Mouse (Mus musculus) WW6 (cell line): Measurements from ENCODE around the gene Glyctk.
"Not testable (repeated sequence)": the region's sequence is repeated elsewhere in the genome, so short reads cannot be mapped to it uniquely, and the experiment has no call there.

Source experiments
- DNase-seq: peaks from one replicate; pipeline ENCODE4 v3.0.0-alpha.2; 2013; ENCODE audit warnings: low read depth, low spot score

The Glyctk gene

DNA sequence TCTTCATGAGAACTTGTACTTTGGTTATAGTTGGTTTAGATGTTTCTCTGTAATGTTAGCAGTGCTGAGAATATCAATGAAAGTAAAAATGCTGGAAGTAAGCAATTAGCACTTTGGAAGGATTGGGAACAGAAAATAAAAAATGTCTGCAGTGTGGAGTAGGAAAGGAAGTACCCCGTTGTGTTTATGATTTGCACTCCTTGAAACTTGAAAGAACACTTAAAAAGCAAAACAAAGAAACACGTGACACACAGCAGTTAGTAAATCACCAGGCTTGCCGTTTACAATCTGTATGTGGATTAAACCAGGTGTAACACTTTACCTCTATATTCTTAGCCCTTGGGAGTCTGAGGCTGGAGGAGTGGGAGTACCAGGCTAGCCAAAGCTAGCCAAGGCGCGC, 18.8 kb upstream of the Glyctk start:
- no peak for DNase-seq

DNA sequence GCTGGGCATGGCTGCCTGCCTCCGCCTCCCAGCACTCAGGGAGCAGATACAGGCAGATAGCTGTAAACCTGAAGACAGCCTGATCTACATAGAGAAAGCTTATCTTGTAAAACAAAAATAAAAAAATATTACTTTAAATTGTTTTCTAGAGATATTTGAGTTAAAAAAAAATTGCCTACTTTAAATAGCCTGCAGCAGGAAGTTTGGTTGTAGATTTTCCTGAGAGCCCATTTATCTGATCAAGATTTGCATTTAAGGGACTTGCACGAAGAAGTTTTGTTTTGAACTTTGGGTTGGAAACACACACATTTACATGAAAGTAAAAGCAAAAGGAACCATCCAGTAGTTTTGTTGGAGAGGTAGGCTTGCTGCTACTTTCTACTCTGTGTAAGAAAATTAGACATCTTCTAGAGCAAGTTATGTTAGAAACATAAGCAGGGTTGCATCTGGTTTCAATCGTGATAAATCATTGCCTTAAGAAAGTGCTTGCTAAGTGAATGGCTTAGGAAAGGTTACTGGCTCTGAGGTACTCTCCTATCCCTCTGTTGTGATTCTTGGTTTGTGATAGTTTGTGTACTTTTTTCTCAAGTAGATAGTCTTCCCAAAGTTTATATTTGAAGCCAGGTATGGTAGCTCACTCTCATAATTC, 17.7 kb upstream of the Glyctk start:
- DNase-seq, result no peak

DNA sequence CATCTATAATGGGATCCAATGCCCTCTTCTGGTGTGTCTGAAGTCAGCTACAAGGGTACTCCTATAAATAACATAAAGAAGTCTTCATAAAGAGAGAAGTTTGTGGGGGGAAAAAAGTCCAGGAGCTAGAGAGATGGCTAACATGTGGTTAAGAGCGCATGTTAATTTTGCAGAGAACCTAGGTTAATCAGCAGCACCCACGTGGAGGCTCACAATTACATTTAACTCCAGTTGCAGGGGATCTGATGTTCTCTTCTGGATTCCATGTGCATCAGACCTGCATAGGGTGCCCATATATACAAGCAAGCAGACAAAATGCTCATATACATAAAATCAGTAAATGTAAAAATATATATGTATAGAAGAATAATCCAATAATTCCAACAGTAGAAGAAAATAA, 15.4 kb upstream of the Glyctk start:
- DNase-seq, result no peak

DNA sequence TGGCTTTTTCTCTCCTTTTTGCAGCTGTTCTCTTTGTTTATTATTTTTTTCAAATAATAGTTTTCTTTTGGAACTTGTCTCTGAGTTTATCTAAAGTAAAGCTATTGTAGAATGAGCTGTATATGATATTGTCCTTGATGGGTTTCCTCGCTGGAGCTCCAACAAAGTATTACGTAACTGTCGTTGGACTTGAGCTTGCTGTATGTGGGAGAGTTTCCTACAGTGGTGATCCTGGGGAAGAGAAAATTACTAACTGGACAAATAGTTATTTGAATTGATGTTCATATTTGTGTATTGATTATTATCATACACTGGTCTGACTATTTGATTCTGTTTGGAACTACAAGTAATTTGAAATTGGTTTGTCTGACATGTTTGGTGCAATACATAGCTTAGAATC, 14.6 kb upstream of the Glyctk start:
- DNase-seq, result no peak

DNA sequence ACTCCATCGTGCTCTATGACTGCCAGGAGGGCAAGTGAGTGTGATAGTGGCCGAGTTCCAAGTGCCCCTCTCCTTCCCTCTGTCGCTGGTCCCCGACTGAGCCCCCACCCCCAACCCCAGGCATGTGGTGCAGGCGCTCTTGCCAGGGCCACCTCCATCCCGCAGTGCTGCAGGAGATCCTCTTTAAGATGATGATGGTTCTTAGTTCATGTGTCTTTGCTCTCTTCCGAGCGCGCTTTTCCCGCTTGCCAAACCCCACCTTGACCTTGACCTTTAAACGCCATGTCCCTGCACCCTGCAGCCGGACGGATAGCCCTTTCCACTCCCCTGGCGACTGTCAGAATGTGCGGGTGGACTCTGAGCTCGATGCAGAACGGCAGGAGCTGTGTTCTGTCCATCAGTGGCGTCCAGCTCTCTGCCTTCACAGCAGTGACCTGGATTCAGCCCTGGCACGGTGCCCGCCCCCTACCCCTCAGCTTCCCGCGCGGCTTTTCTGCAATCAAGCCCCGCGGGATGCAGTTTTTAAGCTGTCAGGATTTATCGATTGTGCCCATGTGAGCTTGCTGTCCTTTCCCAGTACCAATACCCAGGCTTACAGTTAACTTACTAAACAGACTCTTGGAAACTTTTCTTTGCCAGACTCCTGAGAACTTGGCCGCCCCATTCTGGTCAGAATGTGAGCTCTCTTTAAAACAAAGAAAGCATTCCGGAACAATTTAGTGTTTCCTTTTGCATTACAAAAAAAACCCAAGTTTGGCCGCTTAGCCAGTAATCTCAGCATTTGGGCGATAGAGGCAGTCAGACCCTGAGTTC, 13.6 kb upstream of the Glyctk start:
- DNase-seq, result no peak

DNA sequence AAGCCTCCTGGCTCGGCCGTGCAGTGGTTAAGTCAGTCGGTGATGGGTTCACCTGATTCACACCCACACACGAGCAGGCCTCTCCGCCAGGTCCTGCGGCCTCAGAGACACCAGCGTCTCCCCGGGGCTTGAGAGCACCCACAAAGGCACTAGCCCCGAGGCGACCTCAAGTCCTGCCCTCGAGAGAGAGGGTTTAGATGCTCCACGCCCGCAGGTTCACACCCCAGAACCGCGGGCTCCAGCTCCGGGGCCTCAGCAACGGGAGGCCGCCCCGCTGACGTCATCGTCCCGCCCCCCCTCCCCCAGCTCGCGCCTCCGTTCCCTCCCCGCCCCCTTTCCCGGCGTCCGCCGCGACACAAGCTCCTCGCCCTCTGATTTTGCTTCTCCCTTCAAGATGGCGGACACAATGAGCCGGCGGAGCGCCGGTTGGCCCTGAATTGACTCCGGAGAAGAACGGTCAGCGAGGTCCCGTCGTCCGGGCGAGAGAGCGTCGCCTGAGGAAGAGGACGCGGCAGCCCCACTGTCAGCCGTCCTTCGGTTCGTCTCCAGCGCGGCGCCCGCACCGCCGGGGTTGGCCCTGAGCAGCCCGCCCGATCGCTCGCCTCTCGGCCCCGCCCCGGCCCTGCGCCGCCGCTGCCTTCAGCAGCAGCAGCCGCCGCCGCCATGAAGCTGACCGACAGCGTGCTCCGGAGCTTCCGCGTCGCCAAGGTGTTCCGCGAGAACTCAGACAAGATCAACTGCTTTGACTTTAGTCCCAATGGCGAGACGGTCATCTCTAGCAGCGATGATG, 12.8 kb upstream of the Glyctk start, which contains the start of gene Wdr82:
Gene Wdr82 (plus strand): TSS at position 373 of the 790 bp plus-strand sequence.
- peak; percentile 69 for DNase-seq

DNA sequence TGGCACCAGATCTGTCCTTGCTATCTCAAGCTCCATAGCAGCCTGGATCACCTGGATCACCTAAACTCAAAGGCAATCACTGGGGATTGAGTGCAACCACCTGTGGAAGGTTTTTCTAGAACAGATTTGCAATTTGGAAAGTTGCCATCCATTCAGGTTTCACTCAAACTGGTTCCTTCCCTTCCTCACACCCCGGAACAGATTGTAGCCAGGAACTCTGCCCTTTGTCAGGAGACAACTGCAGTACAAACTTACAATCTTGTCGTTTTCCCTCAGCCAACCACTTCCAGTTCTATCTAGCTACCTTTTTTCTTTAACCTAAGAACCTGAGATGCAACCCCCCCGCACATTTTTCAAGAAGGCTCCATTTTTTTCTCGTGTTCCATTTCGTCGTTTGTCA, 12.0 kb upstream of the Glyctk start:
- no peak for DNase-seq

DNA sequence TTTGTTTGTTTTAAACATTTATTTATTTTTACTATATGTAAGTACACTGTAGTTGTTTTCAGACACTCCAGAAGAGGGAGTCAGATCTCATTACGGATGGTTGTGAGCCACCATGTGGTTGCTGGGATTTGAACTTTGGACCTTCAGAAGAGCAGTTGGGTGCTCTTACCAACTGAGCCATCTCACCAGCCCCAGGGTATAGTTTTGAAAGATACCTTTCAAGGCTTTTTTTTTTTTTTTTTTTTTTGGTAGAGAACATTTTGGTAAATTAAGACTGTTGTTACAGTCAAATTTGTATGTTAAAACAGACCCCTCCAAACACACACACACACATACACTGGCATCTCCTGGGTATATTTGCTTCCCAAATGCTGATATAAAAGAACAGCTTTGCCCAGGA, 11.1 kb upstream of the Glyctk start:
- DNase-seq, result not testable (repeated sequence)

DNA sequence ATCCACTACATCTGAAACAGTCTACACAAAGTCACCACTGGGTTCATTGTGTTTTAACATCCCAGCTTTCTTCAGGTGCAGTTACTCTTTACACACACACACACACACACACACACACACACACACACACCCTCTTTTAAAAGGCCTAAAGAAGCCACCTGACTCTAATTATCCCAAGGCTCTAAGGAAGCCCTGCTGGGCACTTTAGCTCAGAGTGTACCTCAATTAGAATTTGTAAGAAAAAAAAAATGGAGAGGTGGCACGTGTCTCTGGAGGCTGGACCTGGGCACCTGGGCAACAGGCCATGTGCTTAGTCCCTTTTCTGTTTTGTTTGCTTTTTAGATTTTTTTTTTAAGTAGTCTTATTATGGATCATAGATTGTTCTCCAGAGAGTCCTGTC, 9.8 kb upstream of the Glyctk start:
- no peak for DNase-seq

DNA sequence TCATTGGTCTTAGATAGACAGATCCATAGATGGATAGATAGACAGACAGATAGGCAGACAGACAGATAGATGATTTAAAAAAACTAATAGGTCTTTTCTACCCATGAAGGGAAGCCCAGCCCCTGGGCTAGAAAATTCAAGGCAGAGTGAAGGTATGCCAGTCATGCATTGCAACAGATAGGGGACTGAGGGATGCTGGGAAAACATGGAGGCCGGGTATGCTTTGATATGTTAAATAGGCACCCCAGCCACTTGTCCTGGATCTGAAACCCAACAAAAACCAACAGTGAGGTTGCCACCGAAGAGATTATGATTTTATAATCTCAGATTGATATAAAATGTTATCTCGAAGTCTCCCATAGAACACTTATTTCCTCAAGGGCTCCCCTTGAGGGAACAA, 9.3 kb upstream of the Glyctk start:
- no peak for DNase-seq

DNA sequence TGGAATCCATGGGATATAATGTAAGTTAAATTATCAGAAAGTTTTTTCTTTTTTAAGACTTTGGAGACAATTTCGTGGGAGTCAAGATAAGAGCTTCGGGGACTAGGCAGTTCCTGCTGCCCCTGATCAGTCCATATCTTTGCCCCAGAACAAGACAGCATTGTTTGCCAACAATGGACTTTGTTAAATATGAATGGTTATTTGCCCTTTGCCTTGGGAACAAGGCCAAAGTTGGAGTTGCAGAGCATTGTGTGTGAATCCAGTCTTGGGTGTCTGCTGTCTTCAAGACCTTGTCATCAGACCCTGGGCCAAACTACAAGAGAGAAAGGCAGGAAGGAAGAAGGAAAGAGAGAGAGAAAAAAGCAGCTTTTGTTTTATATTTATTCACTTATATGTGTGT, 8.8 kb upstream of the Glyctk start:
- DNase-seq, result no peak

DNA sequence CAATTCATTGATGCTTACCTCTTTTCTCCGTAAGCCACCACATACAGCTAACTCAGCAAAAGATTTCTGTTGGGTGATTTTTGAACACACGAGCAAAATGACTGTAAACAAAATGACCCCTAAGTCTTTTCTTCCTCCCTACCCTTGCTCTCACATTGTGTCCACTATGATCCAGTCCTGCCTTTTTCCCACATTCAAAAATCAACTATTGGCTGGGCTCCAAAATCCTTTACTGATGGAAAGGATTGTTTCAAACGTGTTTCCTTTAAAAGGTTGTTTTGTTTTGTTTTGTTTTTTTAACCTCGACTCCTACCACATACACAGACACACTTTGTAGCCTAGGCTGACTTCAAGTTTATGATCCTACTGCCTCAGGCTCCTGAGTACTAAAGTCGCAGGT, 2.5 kb upstream of the Glyctk start:
- DNase-seq, result no peak

DNA sequence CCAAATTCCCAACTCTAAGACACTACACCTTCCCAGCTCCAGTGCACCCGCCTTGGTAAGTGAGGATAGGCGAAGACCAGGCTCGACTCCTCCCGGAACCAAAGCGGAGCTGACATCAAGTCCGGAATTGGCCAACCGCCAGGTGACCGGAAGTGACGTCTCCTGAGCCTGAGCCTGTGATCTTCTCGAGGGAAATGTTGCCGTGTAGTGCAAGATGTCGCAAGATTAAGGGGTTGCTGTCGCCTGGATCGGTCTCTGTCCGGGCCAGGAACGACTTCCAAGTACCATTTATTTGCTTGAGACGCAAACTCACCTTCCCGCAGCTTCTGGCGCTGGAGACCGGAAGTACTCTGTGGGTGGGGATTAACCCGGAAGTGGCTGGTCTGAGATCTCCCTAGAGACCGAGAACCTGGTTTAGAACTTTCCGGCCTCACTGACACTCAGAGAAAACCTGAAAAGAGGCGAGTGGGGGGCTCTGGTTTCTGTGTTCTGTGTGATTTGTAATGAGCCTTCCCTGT, 1.9 kb upstream of the Glyctk start:
- DNase-seq, result peak; percentile 74

DNA sequence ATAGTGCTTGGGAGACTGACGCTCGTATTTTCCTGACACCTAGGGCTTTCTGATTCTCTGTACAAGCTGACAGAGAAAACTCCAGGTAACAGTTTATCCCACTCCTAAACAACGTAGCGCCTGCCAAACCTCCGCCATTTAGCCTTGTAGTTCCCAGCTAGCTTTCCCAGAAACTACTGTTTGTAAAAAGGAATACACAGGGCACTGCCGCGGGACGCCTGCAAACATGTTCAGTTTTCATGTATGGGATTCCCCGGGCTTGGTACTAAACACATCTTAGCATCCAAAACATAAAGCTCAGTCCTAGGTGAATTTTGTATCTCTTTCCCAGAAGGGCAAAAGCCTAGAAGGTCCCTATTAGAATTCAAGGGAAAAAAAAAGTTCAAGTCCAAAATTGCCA, 1.3 kb upstream of the Glyctk start:
- DNase-seq, result no peak

DNA sequence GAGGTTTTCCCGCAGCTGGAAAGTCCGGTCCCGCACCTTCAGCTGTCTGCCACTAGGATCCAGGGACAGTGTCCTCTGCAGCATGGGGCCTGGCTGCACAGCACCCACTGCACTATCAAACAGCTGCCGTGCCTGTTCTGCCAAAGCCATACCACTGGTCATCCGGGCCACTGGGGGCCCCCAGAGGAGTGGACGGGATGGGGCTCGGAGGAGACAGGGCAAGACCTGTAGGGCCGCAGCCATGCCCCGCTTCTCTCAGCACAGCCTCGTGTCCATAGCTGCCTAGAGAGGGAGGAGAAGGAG, 364 bp downstream of the Glyctk start:
- no peak for DNase-seq

DNA sequence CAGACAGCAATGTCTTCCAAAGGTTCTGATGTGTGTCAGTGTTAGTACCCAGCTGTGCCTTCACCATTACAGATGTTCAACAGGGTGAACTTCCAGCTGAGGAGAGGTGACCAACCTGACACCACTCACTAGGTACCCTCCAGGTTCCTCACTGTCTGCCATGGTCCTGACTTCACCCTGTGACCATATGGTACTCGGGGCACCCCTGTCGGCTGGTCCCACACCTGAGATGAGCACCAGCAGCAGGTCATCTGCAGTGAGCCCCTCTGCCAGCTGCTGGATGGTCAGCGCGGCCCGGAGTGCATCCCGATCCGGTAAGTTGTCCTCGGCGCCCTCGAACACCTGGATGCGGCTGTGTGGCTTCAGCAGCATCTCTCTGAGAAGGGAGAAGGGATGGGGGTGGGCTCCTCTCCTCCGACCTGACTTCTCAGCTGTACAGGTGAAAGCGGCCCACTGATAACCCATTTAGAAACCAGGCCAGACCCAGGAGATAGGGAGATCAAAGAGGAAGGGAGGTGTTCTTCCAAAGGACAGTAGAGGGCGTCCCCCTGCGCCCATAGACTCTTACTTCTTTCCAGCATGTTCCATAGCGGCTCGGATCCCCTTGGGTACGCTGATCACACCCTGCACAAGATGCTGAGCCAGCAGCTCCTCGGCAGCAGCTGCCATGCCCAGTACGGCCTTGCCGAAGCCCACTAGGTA, 866 bp downstream of the Glyctk start:
- DNase-seq, result no peak

DNA sequence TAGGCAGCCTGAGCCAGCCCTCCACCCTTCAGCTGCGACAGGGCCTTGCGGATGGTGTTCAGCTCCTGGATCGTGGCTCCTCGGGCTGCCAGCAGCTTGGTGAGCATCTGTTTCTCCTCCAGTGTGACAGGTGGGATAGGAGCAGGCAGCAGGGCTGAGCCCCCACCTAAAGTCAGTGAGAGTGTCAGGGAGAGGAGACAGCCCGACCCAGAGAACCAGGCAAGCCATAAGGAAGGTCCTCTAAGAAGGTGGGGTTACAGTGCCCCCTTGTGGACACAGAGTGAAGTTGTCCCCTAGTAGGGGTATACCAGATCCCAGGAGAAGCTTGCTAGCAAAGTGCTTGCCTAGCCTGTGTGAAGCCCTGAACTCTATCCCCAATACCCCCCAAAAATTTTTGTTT, 1.5 kb downstream of the Glyctk start:
- no peak for DNase-seq

DNA sequence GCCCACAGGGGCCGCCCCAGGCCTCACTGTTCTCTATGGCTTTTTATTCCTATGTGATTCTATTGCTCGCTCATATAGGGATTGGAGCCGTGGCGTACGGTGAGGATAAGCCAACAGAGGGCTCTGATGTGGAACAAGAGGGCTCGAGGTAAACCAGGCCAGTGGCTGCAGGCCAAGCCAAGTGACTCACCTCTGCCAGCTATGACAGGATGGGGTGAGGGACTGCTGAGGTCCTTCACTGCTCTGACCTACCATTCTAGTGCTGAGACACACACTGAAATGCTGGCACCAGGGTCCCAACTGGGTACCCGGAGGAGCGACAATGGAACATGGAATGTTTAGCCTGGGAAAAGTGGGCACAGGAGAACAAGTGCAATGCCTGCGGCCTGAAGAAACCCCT, 3.8 kb downstream of the Glyctk start:
- DNase-seq, result no peak

DNA sequence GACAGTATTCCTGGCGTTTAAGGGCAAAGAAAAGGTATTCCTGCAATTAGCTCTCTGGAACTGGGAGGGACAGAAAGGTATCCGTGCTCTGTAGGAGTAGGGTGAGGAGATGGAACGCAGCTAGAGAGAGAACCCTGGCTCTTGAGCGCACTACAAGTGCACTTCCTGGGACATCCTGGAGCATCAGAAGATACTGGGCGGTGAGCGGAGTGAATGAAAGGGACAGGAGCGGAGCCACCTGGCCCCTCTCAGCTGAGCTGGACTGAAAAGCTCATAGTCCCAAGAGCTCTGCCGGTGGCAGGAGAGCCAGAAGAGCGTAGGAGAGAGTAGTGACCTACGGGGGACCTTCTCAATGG, 8.6 kb downstream of the Glyctk start:
- DNase-seq, result no peak

DNA sequence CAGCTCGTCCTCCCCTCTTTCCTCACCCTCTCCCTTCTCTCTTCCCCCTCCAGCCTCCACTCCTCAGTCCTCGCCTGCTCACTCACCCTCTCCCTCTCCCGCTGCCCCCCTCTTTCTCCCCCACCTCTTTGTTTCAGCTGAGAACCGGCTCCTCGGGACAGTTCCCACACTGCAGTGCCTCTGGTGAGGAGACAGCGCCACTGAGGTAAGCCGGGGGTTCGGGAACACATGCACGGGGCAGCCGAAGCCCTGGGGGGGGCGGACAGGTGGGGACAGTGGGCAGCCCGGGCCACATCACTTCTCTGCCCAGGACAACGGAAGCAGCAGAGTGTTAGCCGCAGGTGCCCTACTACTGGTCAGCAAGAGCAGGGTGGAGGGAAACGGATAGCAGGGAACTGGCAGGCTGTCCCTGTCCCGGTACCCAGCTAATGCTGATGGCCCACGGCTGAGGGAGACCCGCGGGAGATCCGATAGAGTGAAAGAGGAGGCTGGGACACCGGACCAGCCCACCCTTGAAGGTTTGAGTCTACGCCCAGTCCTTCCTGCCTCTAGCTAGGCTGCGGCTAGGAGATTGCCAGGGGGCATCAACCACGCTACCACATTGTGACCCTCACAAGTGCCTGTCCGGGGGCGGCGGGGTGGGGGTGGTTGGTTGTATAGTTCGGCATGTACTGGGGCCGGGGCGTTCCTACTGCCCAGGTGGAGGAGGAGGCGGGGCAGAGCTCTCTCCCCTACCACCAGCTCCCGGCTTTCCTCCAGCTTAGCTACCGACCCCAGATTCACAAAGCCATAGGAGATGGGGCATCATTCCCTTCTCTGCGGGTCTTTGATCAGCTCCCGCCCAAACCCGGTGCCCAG, 9.2 kb downstream of the Glyctk start:
- DNase-seq, result no peak

DNA sequence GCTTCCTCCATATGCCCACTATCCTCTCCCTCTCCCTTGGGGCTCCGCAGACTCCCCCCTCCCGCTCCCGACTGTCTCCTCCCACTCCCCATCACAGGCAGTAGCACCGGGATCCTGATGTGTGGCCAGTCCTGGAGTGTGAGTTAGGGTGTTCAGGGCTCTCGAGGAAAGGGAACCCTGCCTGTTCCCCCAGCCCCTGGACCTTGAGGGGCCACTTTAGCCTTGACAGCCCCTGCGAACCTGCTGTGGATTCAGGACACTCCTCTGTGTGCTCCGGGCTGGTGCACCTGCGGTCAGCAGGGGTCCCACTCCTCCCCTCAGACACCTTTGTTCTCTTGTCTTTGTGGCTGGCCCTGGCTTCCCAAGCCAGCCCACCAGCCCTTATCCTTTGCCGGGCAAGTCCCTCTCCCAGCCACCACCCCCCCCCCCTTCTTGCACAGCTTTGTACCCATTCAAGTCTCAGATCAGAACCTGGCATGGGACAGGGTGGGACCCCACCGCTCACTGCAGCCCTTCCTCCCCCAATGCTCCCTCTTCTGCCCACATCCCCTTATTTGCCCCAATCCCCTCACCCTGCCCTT, 10.0 kb downstream of the Glyctk start:
- DNase-seq, result no peak
